Mouse (Mus musculus): Measurements from ENCODE around the gene Kdm4b. TPM values are rescaled to one million over a fixed set of nuclear protein-coding genes. Genes with fewer than 3 reads are reported as not detected.

Gene Kdm4b
- total and polyA plus RNA-seq, 3 experiments: 9.1 to 27.5 TPM; not detected in 1

DNA sequence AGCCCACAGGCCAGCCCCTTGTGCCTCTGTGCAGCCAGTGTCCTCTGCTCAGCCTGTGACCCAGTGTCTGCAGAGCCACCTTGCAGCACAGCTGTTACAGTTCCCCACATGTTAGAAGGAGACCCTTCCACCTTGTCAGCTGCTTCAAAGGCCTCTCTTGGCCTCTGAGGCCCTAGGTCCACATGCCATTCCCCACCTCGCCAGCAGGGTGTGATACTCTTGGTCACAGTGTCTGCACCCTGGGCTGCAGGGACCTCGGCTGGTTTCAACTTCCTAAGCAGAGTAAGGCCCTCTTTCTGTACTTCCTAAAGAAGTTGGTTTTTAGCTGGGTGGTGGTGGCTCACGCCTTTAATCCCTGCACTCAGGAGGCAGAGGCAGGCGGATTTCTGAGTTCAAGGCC lies 13.0 kb downstream of the Kdm4b start:
- Histone ChIP-seq H3K79me2 (ENCODE audit: control insufficient read depth, insufficient read depth, low read length, poor library complexity) (peaks cover 3% of the 10 kb centered on the region), H3K4me1 (ENCODE audit: control insufficient read depth in 1 of 2, insufficient read depth in 2 of 2, low read length in 2 of 2) (peaks cover 3 to 8% of the 10 kb centered on the region in 2 experiments), H3K36me3 (ENCODE audit: control insufficient read depth in 1 of 2, insufficient read depth in 2 of 2, low read length in 2 of 2) (peaks cover 0 to 4% of the 10 kb centered on the region in 2 experiments; a peak in 2 of 4 replicates), H3K27ac (ENCODE audit: control insufficient read depth, low read depth, low read length) (no peak overlapping the region), H3K4me3 (ENCODE audit: control insufficient read depth in 1 of 2, insufficient read depth in 1 of 2, low read depth in 2 of 2, low read length in 2 of 2) (no peak overlapping the region), H3K9ac (ENCODE audit: control insufficient read depth, low read depth, low read length, poor library complexity, severe bottlenecking) (no peak overlapping the region), H3K27me3 (ENCODE audit: control insufficient read depth in 1 of 2, insufficient read depth in 2 of 2, low read length in 2 of 2) (no peaks in the 10 kb centered on the region), H3K9me3 (replicated peaks; ENCODE audit: insufficient read depth, low read length) (no peaks in the 10 kb centered on the region)
- peak; percentile 61 for DNase-seq (ENCODE audit: low read depth, low spot score)
- TF ChIP-seq TCF12 (IDR thresholded peaks at IDR 0.05; ENCODE audit: low read depth, low read length) (no peak), POLR2AphosphoS2 (IDR thresholded peaks at IDR 0.05; ENCODE audit: low read length) (no peak), GATA1 (IDR thresholded peaks at IDR 0.05; ENCODE audit: low read depth, low read length) (no peak), MAZ (IDR thresholded peaks at IDR 0.05; ENCODE audit: low read depth, low read length) (no peak), MEF2A (IDR thresholded peaks at IDR 0.05; ENCODE audit: extremely low read depth, insufficient replicate concordance, low read depth, low read length, poor library complexity, severe bottlenecking) (no peak), MAX (IDR thresholded peaks at IDR 0.05; ENCODE audit: low read length) (no peak), RCOR1 (IDR thresholded peaks at IDR 0.05; ENCODE audit: low read depth, low read length) (no peak), GABPA (IDR thresholded peaks at IDR 0.05; ENCODE audit: low read depth, low read length) (no peak), NRF1 (IDR thresholded peaks at IDR 0.05; ENCODE audit: insufficient read depth, low read depth, low read length, poor library complexity, severe bottlenecking) (no peak), NELFE (IDR thresholded peaks at IDR 0.05; ENCODE audit: low read depth, low read length) (no peak), JUND (IDR thresholded peaks at IDR 0.05; ENCODE audit: low read depth, low read length) (no peak), CHD2 (IDR thresholded peaks at IDR 0.05; ENCODE audit: low read length) (no peak), CTCF (IDR thresholded peaks at IDR 0.05 in 2 of 3, conservative IDR thresholded peaks at IDR 0.05 in 1 of 3; ENCODE audit: control insufficient read depth in 1 of 3, insufficient read depth in 1 of 3, low read depth in 2 of 3, low read length in 3 of 3, poor library complexity in 1 of 3, severe bottlenecking in 1 of 3) (peak; percentile 52 to 65 (median 55)), SMC3 (IDR thresholded peaks at IDR 0.05; ENCODE audit: low read depth, low read length) (peak; percentile 36; the same call in 1 of the 2 replicates), POLR2A (IDR thresholded peaks at IDR 0.05; ENCODE audit: control insufficient read depth in 1 of 2, insufficient read depth in 1 of 2, low read depth in 1 of 2, low read length in 2 of 2, poor library complexity in 1 of 2) (no peak), KAT2A (conservative IDR thresholded peaks at IDR 0.05; ENCODE audit: low read depth, low read length) (no peak), ELF1 (IDR thresholded peaks at IDR 0.05; ENCODE audit: low read depth, low read length) (no peak), UBTF (IDR thresholded peaks at IDR 0.05; ENCODE audit: borderline replicate concordance, insufficient read depth, low read depth, low read length) (no peak)

DNA sequence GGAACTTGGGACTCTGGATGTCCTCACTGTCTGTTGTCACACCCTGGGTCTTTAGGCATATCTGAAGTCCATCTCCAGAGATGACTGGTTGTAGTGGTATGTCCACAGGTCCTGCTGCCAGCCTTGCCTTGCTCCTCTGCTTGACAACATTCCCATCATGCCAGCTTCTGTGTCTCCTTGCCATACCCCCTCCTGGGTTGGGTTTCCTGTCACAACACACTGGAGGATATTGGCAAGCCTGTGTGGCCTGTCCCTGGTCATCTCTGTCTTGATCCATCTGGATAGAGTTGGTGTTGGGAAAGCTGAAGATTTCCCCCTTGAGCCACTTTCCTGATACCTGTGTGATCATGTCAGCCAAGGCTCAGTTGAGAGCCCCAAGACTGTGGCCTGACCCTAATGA lies 14.9 kb downstream of the Kdm4b start:
- Histone ChIP-seq H3K9ac (ENCODE audit: control insufficient read depth, low read depth, low read length, poor library complexity, severe bottlenecking) (no peak overlapping the region), H3K27ac (ENCODE audit: control insufficient read depth, low read depth, low read length) (no peak overlapping the region), H3K9me3 (replicated peaks; ENCODE audit: insufficient read depth, low read length) (no peaks in the 10 kb centered on the region), H3K4me1 (ENCODE audit: control insufficient read depth in 1 of 2, insufficient read depth in 2 of 2, low read length in 2 of 2) (peaks cover 3 to 8% of the 10 kb centered on the region in 2 experiments), H3K36me3 (ENCODE audit: control insufficient read depth in 1 of 2, insufficient read depth in 2 of 2, low read length in 2 of 2) (peaks cover 0 to 4% of the 10 kb centered on the region in 2 experiments; a peak in 2 of 4 replicates), H3K27me3 (ENCODE audit: control insufficient read depth in 1 of 2, insufficient read depth in 2 of 2, low read length in 2 of 2) (no peaks in the 10 kb centered on the region), H3K4me3 (ENCODE audit: control insufficient read depth in 1 of 2, insufficient read depth in 1 of 2, low read depth in 2 of 2, low read length in 2 of 2) (no peak overlapping the region), H3K79me2 (ENCODE audit: control insufficient read depth, insufficient read depth, low read length, poor library complexity) (peaks cover 3% of the 10 kb centered on the region)
- TF ChIP-seq JUND (IDR thresholded peaks at IDR 0.05; ENCODE audit: low read depth, low read length) (no peak), TBP (IDR thresholded peaks at IDR 0.05; ENCODE audit: low read depth, low read length) (no peak), POLR2A (IDR thresholded peaks at IDR 0.05; ENCODE audit: control insufficient read depth in 1 of 2, insufficient read depth in 1 of 2, low read depth in 1 of 2, low read length in 2 of 2, poor library complexity in 1 of 2) (no peak), TAL1 (IDR thresholded peaks at IDR 0.05; ENCODE audit: low read length) (no peak), RCOR1 (IDR thresholded peaks at IDR 0.05; ENCODE audit: low read depth, low read length) (no peak), CHD1 (IDR thresholded peaks at IDR 0.05; ENCODE audit: low read depth, low read length) (no peak), GABPA (IDR thresholded peaks at IDR 0.05; ENCODE audit: low read depth, low read length) (no peak), POLR2AphosphoS5 (IDR thresholded peaks at IDR 0.05; ENCODE audit: borderline replicate concordance, low read depth, low read length) (no peak), ETS1 (IDR thresholded peaks at IDR 0.05; ENCODE audit: low read depth, low read length) (no peak), HCFC1 (IDR thresholded peaks at IDR 0.05; ENCODE audit: low read depth, low read length) (no peak), CTCF (IDR thresholded peaks at IDR 0.05 in 2 of 3, conservative IDR thresholded peaks at IDR 0.05 in 1 of 3; ENCODE audit: control insufficient read depth in 1 of 3, insufficient read depth in 1 of 3, low read depth in 2 of 3, low read length in 3 of 3, poor library complexity in 1 of 3, severe bottlenecking in 1 of 3) (no peak), UBTF (IDR thresholded peaks at IDR 0.05; ENCODE audit: borderline replicate concordance, insufficient read depth, low read depth, low read length) (no peak), TCF12 (IDR thresholded peaks at IDR 0.05; ENCODE audit: low read depth, low read length) (no peak)
- no peak for DNase-seq (ENCODE audit: low read depth, low spot score)

Measured in MEL (cell line).